Mouse (Mus musculus): ENCODE results near the gene Cfap74. TPM values are rescaled to one million over a fixed set of nuclear protein-coding genes. Genes with fewer than 3 reads are reported as not detected.
"Not testable (repeated sequence)": the region's sequence is repeated elsewhere in the genome, so short reads cannot be mapped to it uniquely, and the experiment has no call there.

Gene Cfap74
- polyA plus RNA-seq, 1 experiment from 2014 or later: 1.4 TPM

DNA sequence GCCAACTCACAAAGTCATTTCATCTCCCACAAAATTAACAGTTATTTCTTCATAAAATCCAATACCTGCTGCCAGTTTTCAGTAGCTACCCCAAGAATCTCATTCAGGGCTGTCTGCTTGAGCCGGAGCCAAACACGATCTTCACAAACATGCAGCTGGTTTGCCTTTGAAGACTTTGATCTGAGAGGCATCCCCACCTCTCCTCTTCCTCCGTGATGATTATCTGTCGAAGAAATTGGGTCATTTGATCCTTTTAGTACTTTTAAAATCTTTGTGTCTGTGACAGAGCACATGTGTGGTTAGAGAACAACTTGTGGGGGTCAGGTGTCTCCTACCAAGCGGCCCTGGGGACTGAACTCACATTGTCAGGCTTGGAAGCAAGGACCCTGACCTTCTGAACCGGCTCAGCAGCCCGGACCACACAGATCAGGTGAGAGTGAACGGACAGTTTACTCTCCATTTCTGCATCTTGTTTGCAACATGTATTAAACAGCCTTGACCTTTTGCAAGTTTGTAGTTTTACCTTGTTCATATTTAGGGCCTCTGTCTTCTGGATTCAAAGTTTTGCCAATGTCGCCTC, 5.8 kb downstream of the Cfap74 start:
- DNase-seq (ENCODE audit: low spot score): no peak
- H3K36me3 ChIP-seq (ENCODE audit: insufficient read depth, low read length): no peaks in the 10 kb centered on the region
- no peak overlapping the region for H3K4me3 ChIP-seq (ENCODE audit: low read depth, low read length)
- H3K4me2 ChIP-seq (replicated peaks; ENCODE audit: low read depth, low read length): no peak overlapping the region
- TF ChIP-seq EP300 (IDR thresholded peaks at IDR 0.05): no peak
- TF ChIP-seq CTCF (IDR thresholded peaks at IDR 0.05): no peak
- 73% methylated on average over 9 of the region's 9 CpGs for WGBS
- no peaks in the 10 kb centered on the region for H3K4me1 ChIP-seq (ENCODE audit: insufficient read depth, low read depth, low read length)
- no peak overlapping the region for H3K9ac ChIP-seq (replicated peaks; ENCODE audit: low read depth)
- no peaks in the 10 kb centered on the region for H3K9me3 ChIP-seq (ENCODE audit: low read length)
- no peak for ATAC-seq
- no peaks in the 10 kb centered on the region for H3K27me3 ChIP-seq (replicated peaks; ENCODE audit: insufficient read depth, low read length)
- no peak overlapping the region for H3K27ac ChIP-seq (ENCODE audit: low read length)

DNA sequence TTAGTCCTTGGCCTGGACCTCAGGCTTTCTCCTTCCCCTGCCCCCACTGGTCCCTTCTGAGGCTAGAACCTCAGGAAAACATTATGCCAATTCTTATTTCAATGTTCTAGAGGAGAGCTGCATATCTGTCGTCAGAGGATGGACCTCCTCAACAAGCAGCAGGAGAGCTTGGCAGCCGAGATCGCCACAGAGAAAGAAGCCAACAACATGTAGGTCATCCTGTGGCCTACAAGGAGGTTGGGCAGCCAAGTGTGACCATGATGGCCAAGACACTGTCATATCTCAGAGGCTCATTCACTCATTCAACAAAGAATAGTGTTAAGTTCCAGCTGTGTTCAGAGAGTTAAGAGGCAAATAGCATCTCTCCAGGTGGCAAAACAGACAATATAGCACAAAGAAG, 11.1 kb downstream of the Cfap74 start:
- TF ChIP-seq EP300 (IDR thresholded peaks at IDR 0.05): no peak
- TF ChIP-seq CTCF (IDR thresholded peaks at IDR 0.05): no peak
- Histone ChIP-seq H3K9ac (replicated peaks; ENCODE audit: low read depth) (no peak overlapping the region), H3K36me3 (ENCODE audit: insufficient read depth, low read length) (no peaks in the 10 kb centered on the region), H3K4me3 (ENCODE audit: low read depth, low read length) (no peak overlapping the region), H3K27me3 (replicated peaks; ENCODE audit: insufficient read depth, low read length) (no peaks in the 10 kb centered on the region), H3K4me1 (ENCODE audit: insufficient read depth, low read depth, low read length) (no peaks in the 10 kb centered on the region), H3K9me3 (ENCODE audit: low read length) (no peaks in the 10 kb centered on the region), H3K4me2 (replicated peaks; ENCODE audit: low read depth, low read length) (no peak overlapping the region), H3K27ac (ENCODE audit: low read length) (no peak overlapping the region)
- WGBS: 88% methylated on average over 3 of the region's 3 CpGs
- ATAC-seq: no peak
- no peak for DNase-seq (ENCODE audit: low spot score)

GRCm38 (mm10) chr4:155421412-155422370, 12.7 kb downstream of the Cfap74 start:
- ATAC-seq: not testable (repeated sequence)

GRCm38 (mm10) chr4:155423988-155424387, 15.0 kb downstream of the Cfap74 start:
- no peak overlapping the region for H3K4me3 ChIP-seq (ENCODE audit: low read depth, low read length)
- no peak for DNase-seq (ENCODE audit: low spot score)

More at GRCm38 (mm10) chr4:155421412-155422370, 12.7 kb downstream of the Cfap74 start:
- not testable (repeated sequence) for H3K27me3 ChIP-seq (replicated peaks; ENCODE audit: insufficient read depth, low read length); H3K9me3 ChIP-seq (ENCODE audit: low read length); H3K27ac ChIP-seq (ENCODE audit: low read length); H3K4me3 ChIP-seq (ENCODE audit: low read depth, low read length); H3K4me1 ChIP-seq (ENCODE audit: insufficient read depth, low read depth, low read length); DNase-seq (ENCODE audit: low spot score); H3K36me3 ChIP-seq (ENCODE audit: insufficient read depth, low read length); H3K9ac ChIP-seq (replicated peaks; ENCODE audit: low read depth)
- WGBS: 67% methylated on average over 20 of the region's 30 CpGs
- H3K4me2 ChIP-seq (replicated peaks; ENCODE audit: low read depth, low read length): 0 out of 2 replicates have a peak overlapping the region, but pooled peaks have one; percentile 5

DNA sequence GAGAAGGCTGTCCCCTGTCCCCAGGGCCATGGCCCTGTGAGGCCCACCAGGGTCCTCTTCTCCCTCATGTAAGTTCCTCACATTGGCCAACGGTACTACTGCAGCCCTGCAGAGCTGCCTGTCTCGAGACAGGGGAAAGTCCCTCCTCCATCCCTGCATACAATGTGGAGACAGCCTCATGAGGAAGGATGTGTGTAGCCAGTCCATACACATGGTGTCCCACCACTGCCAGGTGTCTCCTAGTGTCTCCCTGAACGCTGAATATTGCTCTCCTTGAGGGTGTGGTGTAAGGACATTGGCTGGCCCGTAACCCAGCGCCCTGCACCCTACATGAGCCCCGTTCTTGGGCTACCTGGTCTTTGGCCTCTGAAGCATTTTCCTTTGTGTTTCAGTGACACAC, 17.3 kb downstream of the Cfap74 start:
- Histone ChIP-seq H3K4me1 (ENCODE audit: insufficient read depth, low read depth, low read length) (no peaks in the 10 kb centered on the region), H3K9me3 (ENCODE audit: low read length) (no peaks in the 10 kb centered on the region), H3K9ac (replicated peaks; ENCODE audit: low read depth) (no peak overlapping the region), H3K27me3 (replicated peaks; ENCODE audit: insufficient read depth, low read length) (no peaks in the 10 kb centered on the region), H3K4me2 (replicated peaks; ENCODE audit: low read depth, low read length) (no peak overlapping the region), H3K4me3 (ENCODE audit: low read depth, low read length) (no peak overlapping the region), H3K36me3 (ENCODE audit: insufficient read depth, low read length) (no peaks in the 10 kb centered on the region), H3K27ac (ENCODE audit: low read length) (no peak overlapping the region)
- no peak for ATAC-seq
- no peak for TF ChIP-seq CTCF (IDR thresholded peaks at IDR 0.05)
- no peak for TF ChIP-seq EP300 (IDR thresholded peaks at IDR 0.05)
- 68% methylated on average over 6 of the region's 6 CpGs for WGBS
- no peak for DNase-seq (ENCODE audit: low spot score)

More at GRCm38 (mm10) chr4:155423988-155424387, 15.0 kb downstream of the Cfap74 start:
- no peaks in the 10 kb centered on the region for H3K4me1 ChIP-seq (ENCODE audit: insufficient read depth, low read depth, low read length)
- H3K36me3 ChIP-seq (ENCODE audit: insufficient read depth, low read length): no peaks in the 10 kb centered on the region
- TF ChIP-seq EP300 (IDR thresholded peaks at IDR 0.05) (no peak), CTCF (IDR thresholded peaks at IDR 0.05) (no peak)
- no peak for ATAC-seq
- no peak overlapping the region for H3K9ac ChIP-seq (replicated peaks; ENCODE audit: low read depth)
- no peak overlapping the region for H3K27ac ChIP-seq (ENCODE audit: low read length)
- H3K27me3 ChIP-seq (replicated peaks; ENCODE audit: insufficient read depth, low read length): no peaks in the 10 kb centered on the region
- WGBS: 73% methylated on average over 5 of the region's 5 CpGs
- no peak overlapping the region for H3K4me2 ChIP-seq (replicated peaks; ENCODE audit: low read depth, low read length)
- H3K9me3 ChIP-seq (ENCODE audit: low read length): no peaks in the 10 kb centered on the region

GRCm38 (mm10) chr4:155428442-155428841, 19.5 kb downstream of the Cfap74 start:
- Histone ChIP-seq H3K27ac (ENCODE audit: low read length) (no peak overlapping the region), H3K36me3 (ENCODE audit: insufficient read depth, low read length) (no peaks in the 10 kb centered on the region), H3K27me3 (replicated peaks; ENCODE audit: insufficient read depth, low read length) (no peaks in the 10 kb centered on the region), H3K4me3 (ENCODE audit: low read depth, low read length) (no peak overlapping the region), H3K9me3 (ENCODE audit: low read length) (no peaks in the 10 kb centered on the region), H3K9ac (replicated peaks; ENCODE audit: low read depth) (no peak overlapping the region), H3K4me2 (replicated peaks; ENCODE audit: low read depth, low read length) (no peak overlapping the region), H3K4me1 (ENCODE audit: insufficient read depth, low read depth, low read length) (no peaks in the 10 kb centered on the region)
- TF ChIP-seq EP300 (IDR thresholded peaks at IDR 0.05) (no peak), CTCF (IDR thresholded peaks at IDR 0.05) (no peak)
- DNase-seq (ENCODE audit: low spot score): no peak
- ATAC-seq: no peak
